Mouse (Mus musculus): ENCODE data around the gene Cfap43.

The Cfap43 gene

GRCm38 (mm10) chr19:47915251-47915650 lies 3.8 kb downstream of the Cfap43 start:
- DNase-seq (ENCODE audit: low read depth, low spot score) = no peak

- DNase-seq (ENCODE audit: low read depth, low spot score) = no peak
Observed at GRCm38 (mm10) chr19:47914191-47914590, 4.9 kb downstream of the Cfap43 start.

DNA sequence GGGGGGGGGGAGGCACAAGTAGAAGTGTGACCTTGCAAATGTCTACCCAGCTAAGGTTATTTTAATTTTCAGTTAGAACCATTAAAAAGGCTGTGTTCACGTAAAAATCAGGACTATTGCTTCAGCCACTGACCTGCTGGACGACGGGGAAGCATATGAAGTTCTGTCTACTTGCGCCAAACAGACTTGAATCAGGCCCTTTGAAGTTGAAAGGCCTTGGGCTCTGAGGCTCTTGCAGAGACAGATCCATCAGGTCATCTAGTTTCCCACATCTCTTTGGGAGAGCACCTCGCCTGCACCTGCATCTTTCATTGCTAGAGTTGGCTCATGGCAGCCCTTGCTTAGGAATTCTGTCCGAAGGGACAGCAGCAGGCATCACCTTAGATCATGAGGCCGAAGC lies 5.7 kb downstream of the Cfap43 start:
- no peak for DNase-seq (ENCODE audit: low read depth, low spot score)

GRCm38 (mm10) chr19:47910751-47911150 lies 8.3 kb downstream of the Cfap43 start:
- DNase-seq (ENCODE audit: low read depth, low spot score) = no peak

DNA sequence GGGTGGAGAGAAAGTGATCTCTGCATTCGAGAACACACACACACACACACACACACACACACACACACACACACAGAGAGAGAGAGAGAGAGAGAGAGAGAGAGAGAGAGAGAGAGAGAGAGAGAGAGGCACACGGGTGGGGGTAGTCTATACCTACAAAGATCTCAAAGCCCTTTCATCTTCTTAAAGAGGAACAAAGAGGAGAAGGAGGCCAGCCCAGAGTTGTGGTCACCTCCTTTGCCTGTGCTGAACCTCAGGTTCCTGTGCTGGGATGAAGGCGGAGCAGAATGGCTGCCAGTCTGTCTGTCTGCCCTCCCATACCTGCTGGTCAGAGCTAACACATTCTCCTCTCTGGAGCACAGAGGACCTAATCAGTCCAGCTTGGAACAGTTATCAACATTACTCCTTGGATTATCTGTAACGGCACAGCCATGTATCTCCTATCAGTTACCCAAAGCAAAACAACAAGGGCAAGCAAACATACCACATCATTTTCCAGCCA lies 8.9 kb downstream of the Cfap43 start:
- no peak for DNase-seq (ENCODE audit: low read depth, low spot score)

DNA sequence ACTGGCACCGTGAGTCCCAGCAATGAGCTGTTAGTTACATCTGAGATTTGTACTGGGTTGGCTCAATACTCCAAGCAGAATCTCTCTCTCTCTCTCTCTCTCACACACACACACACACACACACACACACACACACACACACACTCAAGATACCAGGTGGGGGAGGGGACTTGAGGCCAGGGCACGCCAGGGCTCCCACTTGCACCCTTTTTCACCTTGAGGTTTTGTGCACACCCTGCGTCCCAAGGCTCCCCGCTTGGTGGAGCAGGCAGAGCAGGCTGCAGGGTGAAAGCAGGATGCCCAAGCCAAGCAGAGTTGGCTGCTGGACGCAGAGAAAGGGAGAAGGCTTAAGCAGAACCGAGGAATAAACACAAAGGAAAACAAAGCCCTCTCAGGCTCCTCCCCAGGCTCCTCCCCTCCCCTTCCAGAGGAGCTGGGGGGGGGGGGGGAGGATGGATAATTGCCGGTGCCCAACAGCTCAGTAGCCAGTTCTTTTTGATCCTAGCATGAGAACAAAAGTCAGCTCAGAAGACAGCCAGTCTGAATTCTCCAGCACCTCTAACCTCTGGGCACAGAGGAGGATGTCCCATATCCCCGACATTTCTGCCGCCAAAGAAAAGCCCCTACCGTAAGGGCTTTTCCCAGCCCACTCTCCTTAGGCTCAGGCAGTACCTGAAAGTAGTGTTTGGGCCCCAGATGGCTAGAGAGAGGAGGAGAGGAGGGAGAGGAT lies 9.5 kb downstream of the Cfap43 start:
- DNase-seq (ENCODE audit: low read depth, low spot score) = peak; percentile 8

GRCm38 (mm10) chr19:47908961-47909371 lies 10.1 kb downstream of the Cfap43 start:
- no peak for DNase-seq (ENCODE audit: low read depth, low spot score)

GRCm38 (mm10) chr19:47907596-47907995 lies 11.5 kb downstream of the Cfap43 start:
- no peak for DNase-seq (ENCODE audit: low read depth, low spot score)

DNA sequence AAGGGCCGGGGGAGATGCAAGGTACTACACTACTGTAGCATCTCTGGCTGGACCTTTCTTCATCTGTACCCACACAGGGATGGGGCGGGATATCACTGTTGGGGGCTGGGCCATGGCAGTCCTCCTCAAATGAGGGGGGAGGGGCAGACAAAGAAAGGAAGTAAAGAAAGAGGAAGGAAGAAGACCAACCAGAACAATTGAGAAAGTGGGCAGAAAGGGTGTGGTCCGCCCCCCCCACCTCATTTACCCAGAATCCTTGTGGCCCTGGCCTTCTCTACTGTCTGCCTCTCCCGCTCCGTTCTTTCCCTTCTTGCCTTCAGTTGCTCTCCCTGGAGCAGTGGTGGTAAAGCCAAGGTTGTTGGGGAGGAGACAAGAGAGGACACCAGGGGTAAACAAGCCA lies 13.5 kb downstream of the Cfap43 start:
- no peak for DNase-seq (ENCODE audit: low read depth, low spot score)

GRCm38 (mm10) chr19:47905081-47905480 lies 14.0 kb downstream of the Cfap43 start:
- no peak for DNase-seq (ENCODE audit: low read depth, low spot score)

GRCm38 (mm10) chr19:47903679-47904078 lies 15.4 kb downstream of the Cfap43 start:
- DNase-seq (ENCODE audit: low read depth, low spot score) = no peak

DNA sequence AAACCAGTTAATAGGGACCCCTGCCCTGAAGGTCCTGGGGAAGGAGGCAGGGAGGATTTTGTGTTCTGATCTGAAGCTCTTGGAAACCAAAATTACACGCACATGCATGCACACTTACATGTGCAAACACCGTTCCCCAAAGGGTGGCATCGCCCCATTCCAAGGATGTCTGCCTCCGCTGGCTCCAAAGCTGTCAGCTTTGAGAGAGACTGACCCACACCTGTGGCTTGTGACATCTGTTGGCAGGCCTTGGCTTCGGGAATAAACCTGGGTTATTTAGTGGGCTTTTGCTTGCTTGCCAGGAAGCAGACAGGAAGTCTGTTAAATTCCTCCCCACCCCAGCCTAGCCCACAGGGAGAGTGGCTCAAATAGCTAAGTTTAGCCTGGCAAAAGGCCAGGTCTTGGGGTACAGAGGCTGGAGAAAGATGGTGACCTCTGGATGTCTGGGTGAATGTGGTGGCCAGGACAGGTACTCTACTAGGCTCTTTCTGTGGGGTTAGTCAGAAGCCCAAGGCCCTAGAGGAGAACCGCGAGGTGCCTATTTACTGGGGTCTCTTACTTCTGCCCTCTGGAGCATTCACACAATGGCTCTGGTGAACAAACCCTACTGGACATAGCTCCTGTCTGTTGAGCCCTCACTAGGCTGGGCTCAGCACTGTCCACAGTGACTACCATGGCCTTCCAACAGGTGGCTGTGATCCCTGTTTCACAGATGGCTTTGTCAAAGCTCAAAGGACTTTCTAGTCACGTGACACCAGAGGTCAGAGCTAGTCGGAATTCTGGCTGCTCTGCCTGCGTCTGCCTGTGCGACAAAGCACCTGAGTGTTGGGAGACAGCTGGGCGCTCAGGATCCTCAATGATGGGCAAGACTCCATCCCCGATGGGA lies 16.5 kb downstream of the Cfap43 start:
- DNase-seq (ENCODE audit: low read depth, low spot score) = no peak

- DNase-seq (ENCODE audit: low read depth, low spot score) = no peak
Observed at GRCm38 (mm10) chr19:47900558-47900957, 18.5 kb downstream of the Cfap43 start.

- DNase-seq (ENCODE audit: low read depth, low spot score) = no peak
Observed at GRCm38 (mm10) chr19:47900012-47900411, 19.1 kb downstream of the Cfap43 start.

- no peak for DNase-seq (ENCODE audit: low read depth, low spot score)
Observed at GRCm38 (mm10) chr19:47898472-47899079, 20.5 kb downstream of the Cfap43 start.

GRCm38 (mm10) chr19:47893092-47893491 lies 26.0 kb downstream of the Cfap43 start:
- no peak for DNase-seq (ENCODE audit: low read depth, low spot score)

- no peak for DNase-seq (ENCODE audit: low read depth, low spot score)
Observed at GRCm38 (mm10) chr19:47891562-47892312, 27.4 kb downstream of the Cfap43 start.

GRCm38 (mm10) chr19:47890489-47891130 lies 28.5 kb downstream of the Cfap43 start:
- no peak for DNase-seq (ENCODE audit: low read depth, low spot score)

DNA sequence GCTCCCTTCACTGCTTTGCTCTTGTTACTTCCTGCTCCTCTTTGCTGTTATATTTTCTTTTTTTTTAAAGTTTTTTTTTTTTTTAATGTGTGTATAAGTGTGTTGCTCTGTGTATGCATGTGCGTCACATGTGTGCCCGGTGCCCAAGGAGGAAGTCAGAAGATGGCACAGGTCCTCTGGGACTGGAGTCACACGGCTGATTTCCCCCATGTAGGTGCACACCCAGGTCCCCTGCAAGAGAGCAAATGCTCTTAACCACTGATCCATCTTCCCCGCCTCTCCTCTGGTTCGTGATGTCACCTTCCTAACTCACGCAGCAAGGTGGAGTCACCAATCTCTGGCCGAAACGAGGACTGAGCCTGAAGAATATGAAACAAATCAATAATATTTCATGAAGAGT lies 31.1 kb downstream of the Cfap43 start:
- DNase-seq (ENCODE audit: low read depth, low spot score) = no peak

DNA sequence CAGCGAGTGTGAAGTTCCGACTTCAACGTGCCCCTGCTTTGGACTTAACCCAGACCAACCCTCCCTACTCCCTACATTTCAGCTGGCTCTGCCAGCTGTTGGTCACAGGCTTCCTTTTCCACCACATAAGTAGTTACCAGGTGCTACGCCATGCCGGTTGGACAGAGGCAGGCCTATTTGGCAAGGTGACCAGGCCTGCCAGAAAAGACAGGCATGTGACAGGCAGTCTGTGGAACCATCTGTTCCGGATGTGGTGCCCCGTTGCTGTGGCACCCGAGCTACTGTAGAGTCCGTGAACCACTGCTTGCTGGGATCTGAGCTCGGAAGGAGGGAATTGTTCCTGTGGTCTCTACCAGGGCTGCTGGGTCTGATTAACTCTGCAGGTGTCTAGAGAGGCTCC lies 31.7 kb downstream of the Cfap43 start:
- DNase-seq (ENCODE audit: low read depth, low spot score) = no peak

GRCm38 (mm10) chr19:47886617-47887016 lies 32.5 kb downstream of the Cfap43 start:
- DNase-seq (ENCODE audit: low read depth, low spot score) = no peak
